24 mouse cellular contexts compared by ENCODE assay signal in the genomic region with DNA sequence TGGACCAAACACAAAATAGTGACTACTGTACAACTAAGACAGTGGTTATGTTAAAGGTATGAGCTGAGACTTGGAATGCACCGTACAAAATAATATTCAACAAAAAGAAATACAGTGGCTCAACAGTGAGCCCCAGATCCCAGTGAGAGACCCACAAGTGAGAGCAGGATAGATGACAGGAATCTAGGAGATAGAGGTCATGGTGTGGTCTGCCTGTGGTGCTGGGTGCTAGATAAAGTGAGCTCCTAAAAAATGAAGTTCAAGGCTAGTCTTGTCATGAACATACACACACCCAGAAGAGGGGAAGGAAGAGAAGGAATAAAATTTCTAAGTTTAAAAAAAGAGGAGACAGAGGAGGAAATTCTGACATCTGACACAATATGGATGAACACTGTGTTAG.
DNase-seq lines count a peak whose midpoint lies in the region; ATAC-seq lines count a peak whose summit lies in the region.
"Had no signal": no experiment of that assay in that cellular context is flagged by ENCODE, and none has a peak within 500 bp of the region (broad histone marks: within the 10 kb centered on the region; RNA-seq: fewer than 3 reads in every experiment).

No protein-coding gene starts in this region.

- H3K4me1 ChIP-seq in liver, embryonic 11.5 days (replicated peaks; ENCODE audit: control insufficient read depth, insufficient read depth, low read length), result peaks cover 19% of the 10 kb centered on the region
- peaks cover 60% of the 10 kb centered on the region for H3K4me1 ChIP-seq in liver, embryonic 15.5 days (replicated peaks)
- H3K4me1 ChIP-seq in heart, embryonic 12.5 days (replicated peaks), result peaks cover 9% of the 10 kb centered on the region
- H3K4me1 ChIP-seq: embryonic facial prominence, embryonic 15.5 days had no signal

- peak; percentile 63 for ATAC-seq in erythroblast, adult 5-6 weeks (replicated peaks; ENCODE audit: low FRiP score, poor library complexity, severe bottlenecking)
- peak; percentile 84 for ATAC-seq in liver, embryonic 11.5 days (replicated peaks; ENCODE audit: low FRiP score)
- ATAC-seq in liver, embryonic 15.5 days (ENCODE audit: insufficient read depth), result peak; percentile 96
- ATAC-seq in heart, embryonic 12.5 days (ENCODE audit: insufficient number of reproducible peaks, low FRiP score), result no peak
- ATAC-seq in granulocyte monocyte progenitor cell, adult 5-6 weeks (replicated peaks; ENCODE audit: poor library complexity, severe bottlenecking), result no peak
- ATAC-seq: forebrain, embryonic 13.5 days; hindbrain, embryonic 16.5 days; inflammation-experienced regulatory T-cells, adult 6 months had no signal

- no peaks in the 10 kb centered on the region for H3K36me3 ChIP-seq in liver, embryonic 11.5 days (ENCODE audit: control insufficient read depth, insufficient read depth, low read length)
- H3K36me3 ChIP-seq in liver, embryonic 15.5 days (replicated peaks), result no peaks in the 10 kb centered on the region
- H3K36me3 ChIP-seq in heart, embryonic 12.5 days, result no peaks in the 10 kb centered on the region
- H3K36me3 ChIP-seq: embryonic facial prominence, embryonic 15.5 days; hindbrain, embryonic 12.5 days had no signal

- H3K4me3 ChIP-seq in liver, embryonic 11.5 days (ENCODE audit: low read depth, low read length), result no peak overlapping the region
- peak overlapping the region; percentile 39 for H3K4me3 ChIP-seq in liver, embryonic 15.5 days (replicated peaks)
- no peak overlapping the region for H3K4me3 ChIP-seq in heart, embryonic 12.5 days
- H3K4me3 ChIP-seq: embryonic facial prominence, embryonic 15.5 days; forebrain, embryonic 13.5 days; gastrocnemius, adult 2 months; hindbrain, embryonic 12.5 days had no signal

- no peaks in the 10 kb centered on the region for H3K27me3 ChIP-seq in liver, embryonic 11.5 days (replicated peaks; ENCODE audit: control insufficient read depth, insufficient read depth, low read length)
- no peaks in the 10 kb centered on the region for H3K27me3 ChIP-seq in liver, embryonic 15.5 days
- H3K27me3 ChIP-seq in heart, embryonic 12.5 days (replicated peaks), result no peaks in the 10 kb centered on the region
- H3K27me3 ChIP-seq: embryonic facial prominence, embryonic 15.5 days; forebrain, embryonic 13.5 days; hindbrain, embryonic 12.5 days had no signal

- no peak overlapping the region for H3K9ac ChIP-seq in liver, embryonic 11.5 days (ENCODE audit: low read depth, low read length)
- peak overlapping the region; percentile 1; the same call in 1 of the 2 replicates for H3K9ac ChIP-seq in liver, embryonic 15.5 days
- H3K9ac ChIP-seq in heart, embryonic 12.5 days, result no peak overlapping the region
- H3K9ac ChIP-seq: embryonic facial prominence, embryonic 15.5 days; forebrain, embryonic 13.5 days; forebrain, postnatal 0 days; hindbrain, embryonic 12.5 days had no signal

- peak overlapping the region; percentile 46 for H3K4me2 ChIP-seq in liver, embryonic 11.5 days
- peak overlapping the region; percentile 59 for H3K4me2 ChIP-seq in liver, embryonic 15.5 days
- no peak overlapping the region for H3K4me2 ChIP-seq in heart, embryonic 12.5 days
- H3K4me2 ChIP-seq: embryonic facial prominence, embryonic 15.5 days; forebrain, embryonic 13.5 days; hindbrain, embryonic 12.5 days had no signal

- DNase-seq in c-Kit-negative CD71-positive TER-119-positive erythroid progenitor cells, embryonic 14.5 days (ENCODE audit: low read depth, low spot score), result peak; percentile 49
- DNase-seq in liver, embryonic 11.5 days (ENCODE audit: low spot score), result no peak
- no peak for DNase-seq in yolk sac, embryonic 10.5 days (ENCODE audit: low spot score)
- no peak for DNase-seq in embryo, embryonic 10 days (ENCODE audit: low spot score)
- DNase-seq: adrenal gland, adult 2 months; adrenal gland, postnatal 25 days; cerebellum, adult 11-12 months; cerebellum, adult 9-11 months; embryo, embryonic 11 days; forebrain, postnatal 0 days; gastrocnemius, adult 2 months; gastrocnemius, postnatal 25 days; heart, adult 11 months; heart, postnatal 10 days; heart, postnatal 4 days had no signal

- 84% methylated on average over 1 of the region's 1 CpGs for WGBS in liver, embryonic 11.5 days
- 51% methylated on average over 1 of the region's 1 CpGs for WGBS in liver, embryonic 15.5 days (ENCODE audit: insufficient replicate concordance)
- WGBS in heart, embryonic 12.5 days, result 85% methylated on average over 1 of the region's 1 CpGs

- no peaks in the 10 kb centered on the region for H3K9me3 ChIP-seq in liver, embryonic 11.5 days (ENCODE audit: control insufficient read depth, low read length)
- H3K9me3 ChIP-seq in liver, embryonic 15.5 days (replicated peaks), result no peaks in the 10 kb centered on the region
- H3K9me3 ChIP-seq in heart, embryonic 12.5 days (replicated peaks), result no peaks in the 10 kb centered on the region
- H3K9me3 ChIP-seq: embryonic facial prominence, embryonic 15.5 days; forebrain, embryonic 13.5 days; hindbrain, embryonic 12.5 days had no signal

- H3K27ac ChIP-seq in liver, embryonic 11.5 days (ENCODE audit: low read depth, low read length), result peak overlapping the region; percentile 63; the same call in 1 of the 2 replicates
- peak overlapping the region; percentile 84 for H3K27ac ChIP-seq in liver, embryonic 15.5 days (replicated peaks)
- H3K27ac ChIP-seq in heart, embryonic 12.5 days (ENCODE audit: poor library complexity, severe bottlenecking), result no peak overlapping the region
- H3K27ac ChIP-seq: embryonic facial prominence, embryonic 15.5 days; forebrain, embryonic 13.5 days; gastrocnemius, adult 2 months; hindbrain, embryonic 12.5 days had no signal

Comparison
In these comparisons a context has a peak if more than half of its experiments do, and no peak if none do; other contexts are left out.
1. ATAC-seq: peak in erythroblast, adult 5-6 weeks (single experiment), liver, embryonic 11.5 days (single experiment) and liver, embryonic 15.5 days (single experiment); none in heart, embryonic 12.5 days (single experiment) and granulocyte monocyte progenitor cell, adult 5-6 weeks (single experiment).